Mouse (Mus musculus): ENCODE measurements at regions not wholly inside any gene's neighbourhood (a gene's known extent, or its start where the extent isn't known, plus 50 kb on each side); places are given as distances from the start of the nearest gene placed in this dataset.
A peak's percentile ranks its signal among the peaks of the same experiment; 100 is the strongest.

DNA sequence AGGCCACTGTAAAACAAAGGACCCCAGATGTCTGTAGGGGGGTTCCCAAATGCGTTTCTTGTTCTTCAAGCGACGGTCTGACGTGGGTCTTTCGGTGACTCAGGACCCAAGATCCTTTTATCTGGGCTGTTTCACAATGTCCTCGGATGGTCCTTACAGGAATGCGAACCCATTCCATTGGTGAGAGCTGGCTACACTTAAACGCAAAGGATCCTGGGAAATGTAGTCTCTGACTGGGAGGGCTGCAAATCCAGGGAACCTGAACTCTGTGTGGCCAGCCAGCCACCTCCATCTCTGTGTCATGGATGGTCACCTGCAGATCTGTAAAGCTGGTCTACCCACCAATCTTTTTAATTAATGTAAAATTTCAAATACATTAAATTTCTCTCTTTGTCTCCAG is 156.5 kb upstream of the Igsf21 start:
- DNase-seq (ENCODE audit: extremely low spot score in 1 of 2, low spot score in 1 of 2): no peak

DNA sequence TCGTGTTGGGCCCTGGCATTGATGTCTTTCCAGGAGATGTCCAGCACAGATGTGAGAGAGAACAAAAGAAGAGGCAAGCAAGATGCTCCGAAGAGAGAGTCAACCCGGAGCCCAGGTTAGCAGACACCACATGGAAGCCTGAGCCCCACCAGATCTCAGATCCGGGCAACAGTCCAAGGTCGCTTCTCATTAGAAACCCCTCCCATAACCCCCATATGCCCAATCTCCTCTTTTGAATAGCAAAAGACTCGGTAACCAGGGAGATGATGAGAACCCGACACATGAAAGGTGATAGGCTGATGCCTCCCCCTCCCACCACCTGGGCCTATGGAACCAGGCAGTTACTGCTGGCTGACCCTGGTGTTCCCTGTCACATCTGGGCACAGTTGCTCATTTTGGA is 155.7 kb upstream of the Igsf21 start:
- DNase-seq (ENCODE audit: extremely low spot score in 1 of 2, low spot score in 1 of 2): no peak

GRCm38 (mm10) chr4:140401632-140402031 is 155.0 kb upstream of the Igsf21 start:
- DNase-seq (ENCODE audit: extremely low spot score in 1 of 2, low spot score in 1 of 2): no peak

DNA sequence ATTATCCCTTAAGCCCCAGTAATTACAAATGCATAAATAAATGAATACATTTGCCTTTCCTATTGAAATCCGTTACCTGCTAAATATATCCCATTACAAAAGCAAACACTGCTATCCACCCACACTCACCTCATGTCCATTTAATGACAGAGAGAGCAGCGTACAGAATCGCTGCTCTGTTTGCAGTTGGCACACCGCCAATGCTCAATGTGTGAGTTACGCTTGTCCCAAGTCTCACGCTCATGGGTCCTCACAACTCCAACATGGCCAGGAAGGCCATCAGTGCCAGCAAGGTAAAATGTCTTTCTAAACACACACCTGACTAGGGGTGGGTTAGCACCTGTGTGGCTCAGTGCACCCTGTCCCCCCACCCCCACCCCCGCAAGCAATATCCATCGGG is 150.0 kb upstream of the Igsf21 start:
- DNase-seq (ENCODE audit: extremely low spot score in 1 of 2, low spot score in 1 of 2): no peak

DNA sequence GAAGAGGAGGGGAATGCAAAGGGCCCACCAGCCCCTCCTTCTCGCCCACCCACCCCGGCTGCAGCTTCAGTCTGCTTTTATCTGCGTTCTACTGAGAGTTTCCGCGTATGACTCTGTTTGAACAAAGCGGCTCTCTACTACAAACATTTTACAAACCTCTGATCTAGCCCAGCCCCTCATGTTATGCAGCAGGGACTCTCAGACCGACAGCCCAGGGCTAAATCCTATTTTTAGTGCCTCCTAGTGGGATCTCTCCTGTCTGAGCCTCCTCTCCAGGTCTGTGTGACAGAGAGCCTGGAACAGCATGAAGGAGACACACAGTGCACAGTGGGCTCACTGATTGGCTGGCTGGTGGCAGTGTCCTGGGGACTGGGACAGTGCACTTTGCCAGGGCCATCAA is 145.7 kb upstream of the Igsf21 start:
- DNase-seq (ENCODE audit: extremely low spot score in 1 of 2, low spot score in 1 of 2): no peak

DNA sequence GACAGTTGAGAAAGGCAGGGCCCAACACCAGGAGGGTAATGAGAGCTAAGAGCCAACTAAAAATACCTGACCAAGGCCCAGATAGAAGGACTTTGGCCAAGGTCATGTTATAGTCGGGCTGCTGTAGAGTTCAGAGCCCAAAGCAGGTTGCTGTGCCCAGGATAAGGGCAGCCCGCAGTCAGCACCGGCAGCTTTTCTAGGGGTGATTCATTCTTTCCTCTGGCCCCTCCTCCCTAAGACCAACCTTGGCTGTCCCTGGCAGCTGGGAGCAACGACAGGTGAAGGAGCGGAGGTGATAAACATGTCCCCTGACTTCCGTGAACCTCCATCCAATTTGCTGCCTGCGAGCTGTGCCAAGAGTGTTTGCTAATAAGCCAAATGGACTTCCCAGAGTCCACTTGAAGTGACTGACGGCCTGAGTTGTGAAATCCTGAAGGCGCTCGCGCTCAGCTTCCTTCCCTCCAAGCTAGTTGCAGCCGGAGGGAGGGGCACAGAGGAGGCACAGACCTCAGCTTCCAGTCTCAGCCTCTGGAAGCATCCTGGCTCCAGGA is 144.2 kb upstream of the Igsf21 start:
- no peak for DNase-seq (ENCODE audit: extremely low spot score in 1 of 2, low spot score in 1 of 2)

DNA sequence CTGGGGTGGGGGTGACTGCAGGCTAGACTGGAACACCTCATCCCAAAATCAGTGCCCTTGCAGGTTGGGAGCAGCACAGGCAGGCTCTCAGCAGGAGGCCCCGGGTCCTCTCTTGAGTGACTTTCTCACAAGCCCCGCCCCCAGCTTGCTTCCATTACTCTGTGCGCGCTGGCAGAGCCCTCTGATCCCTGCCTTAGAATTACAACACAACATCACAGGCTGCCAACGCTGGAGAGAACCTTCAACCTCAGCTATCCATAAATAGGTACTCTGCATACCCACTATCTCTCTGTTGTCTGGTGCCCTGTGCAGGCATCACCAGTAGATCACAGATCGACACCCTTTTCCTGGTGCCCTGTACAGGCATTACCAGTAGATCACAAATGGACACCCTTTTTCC is 139.1 kb upstream of the Igsf21 start:
- DNase-seq (ENCODE audit: extremely low spot score in 1 of 2, low spot score in 1 of 2): no peak

DNA sequence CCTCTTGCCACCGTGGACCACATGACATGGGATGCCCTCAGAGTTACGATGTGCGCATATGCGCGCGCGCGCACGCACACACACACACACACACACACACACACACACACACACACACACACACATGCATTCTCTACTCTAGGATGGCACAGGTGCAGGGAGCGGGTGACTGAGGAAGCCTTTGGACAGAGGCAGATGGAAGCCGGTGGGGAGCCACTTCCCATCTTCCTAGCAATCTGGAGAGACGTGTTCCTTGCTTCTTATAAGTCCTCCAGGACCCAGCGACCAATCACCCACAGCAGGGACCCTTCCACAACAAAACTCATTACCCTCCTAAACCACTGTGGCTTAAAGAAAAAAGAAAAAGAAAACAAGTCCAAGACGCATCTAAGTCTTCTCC is 138.6 kb upstream of the Igsf21 start:
- no peak for DNase-seq (ENCODE audit: extremely low spot score in 1 of 2, low spot score in 1 of 2)

DNA sequence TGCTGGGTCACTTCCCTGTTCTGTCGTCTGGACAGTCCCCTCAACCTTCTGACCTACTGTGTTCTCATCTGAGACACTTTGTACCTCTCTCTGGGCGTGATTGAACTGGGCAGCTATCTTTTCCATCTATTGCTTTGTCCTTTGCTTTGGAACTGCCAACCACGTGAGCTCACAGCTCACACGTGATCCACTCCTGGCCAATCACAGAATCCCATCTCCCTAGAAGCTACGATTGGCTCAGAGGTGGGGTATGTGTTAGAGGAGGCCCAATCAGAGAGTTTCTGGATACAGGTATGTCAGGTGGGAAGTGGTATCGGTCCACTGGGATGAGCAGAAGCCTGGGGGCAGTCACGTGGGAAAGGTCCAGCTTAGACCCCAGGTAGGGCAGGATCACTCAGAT is 137.0 kb upstream of the Igsf21 start:
- DNase-seq (ENCODE audit: extremely low spot score in 1 of 2, low spot score in 1 of 2): no peak

GRCm38 (mm10) chr4:140380733-140381132 is 134.1 kb upstream of the Igsf21 start:
- DNase-seq (ENCODE audit: extremely low spot score in 1 of 2, low spot score in 1 of 2): no peak

GRCm38 (mm10) chr4:140377941-140378340 is 131.4 kb upstream of the Igsf21 start:
- DNase-seq (ENCODE audit: extremely low spot score in 1 of 2, low spot score in 1 of 2): no peak

GRCm38 (mm10) chr4:140372586-140373325 is 126.2 kb upstream of the Igsf21 start:
- no peak for DNase-seq (ENCODE audit: extremely low spot score in 1 of 2, low spot score in 1 of 2)

DNA sequence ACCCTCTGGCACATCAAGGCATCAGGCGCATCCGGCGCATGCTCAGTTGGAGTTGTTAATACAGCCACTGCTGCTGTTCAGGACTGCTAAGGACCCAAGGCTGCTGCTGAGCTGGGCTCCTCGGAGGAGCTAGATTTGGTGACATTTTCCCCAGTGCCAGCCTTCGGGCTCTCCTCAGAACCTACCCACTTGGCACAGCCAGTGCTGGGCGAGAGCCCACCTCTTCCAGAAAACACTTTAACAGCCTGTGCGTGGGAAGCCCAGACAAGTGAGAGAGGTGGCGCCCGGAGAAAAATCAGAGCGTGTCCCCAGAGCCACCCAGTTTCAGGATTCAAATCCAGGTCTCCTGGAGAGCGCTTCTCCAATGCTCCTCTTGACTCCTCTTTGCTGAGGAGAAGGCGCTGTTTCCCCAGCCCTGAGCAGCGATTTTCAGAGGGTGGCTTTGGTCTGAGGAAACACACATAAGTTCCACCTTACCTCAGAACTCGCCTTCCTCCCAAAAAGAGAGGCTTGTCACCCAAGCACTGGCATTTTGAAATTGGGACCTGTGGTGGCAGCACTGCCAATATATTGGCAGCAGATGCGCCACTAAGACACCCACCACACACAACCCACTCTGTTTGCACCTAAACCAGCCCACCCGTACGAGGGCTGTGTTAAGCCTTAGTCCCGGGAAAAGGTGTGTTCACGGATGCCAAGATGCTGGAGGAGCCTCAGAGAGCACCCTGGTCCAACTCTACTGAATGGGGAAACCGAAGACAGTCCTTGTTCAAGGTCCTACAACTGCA is 125.0 kb upstream of the Igsf21 start:
- peak; percentile 85 to 91 for DNase-seq (ENCODE audit: extremely low spot score in 1 of 2, low spot score in 1 of 2)

GRCm38 (mm10) chr4:140366975-140367680 is 120.5 kb upstream of the Igsf21 start:
- DNase-seq (ENCODE audit: extremely low spot score in 1 of 2, low spot score in 1 of 2): no peak

GRCm38 (mm10) chr4:140358846-140359245 is 112.3 kb upstream of the Igsf21 start:
- no peak for DNase-seq (ENCODE audit: extremely low spot score in 1 of 2, low spot score in 1 of 2)

DNA sequence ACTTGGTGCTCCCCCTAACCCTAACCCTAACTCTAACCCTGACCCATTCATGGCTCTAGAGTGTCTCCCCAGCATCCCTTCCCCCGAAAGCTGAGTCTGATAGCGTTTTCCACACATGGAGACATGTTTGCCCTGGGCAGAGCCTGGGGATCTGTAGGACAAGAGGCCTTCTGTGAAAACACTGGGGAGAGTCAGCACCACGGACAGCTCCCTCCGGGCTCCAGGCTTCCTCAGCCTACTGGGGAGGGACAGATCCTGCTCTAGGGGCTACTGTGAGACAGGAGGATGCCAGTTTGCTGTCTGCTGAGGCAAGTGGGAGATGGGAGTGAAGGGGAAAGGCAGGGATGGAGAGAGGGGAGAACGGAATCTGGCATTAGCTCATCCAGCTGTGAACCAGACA is 111.5 kb upstream of the Igsf21 start:
- no peak for DNase-seq (ENCODE audit: extremely low spot score in 1 of 2, low spot score in 1 of 2)

DNA sequence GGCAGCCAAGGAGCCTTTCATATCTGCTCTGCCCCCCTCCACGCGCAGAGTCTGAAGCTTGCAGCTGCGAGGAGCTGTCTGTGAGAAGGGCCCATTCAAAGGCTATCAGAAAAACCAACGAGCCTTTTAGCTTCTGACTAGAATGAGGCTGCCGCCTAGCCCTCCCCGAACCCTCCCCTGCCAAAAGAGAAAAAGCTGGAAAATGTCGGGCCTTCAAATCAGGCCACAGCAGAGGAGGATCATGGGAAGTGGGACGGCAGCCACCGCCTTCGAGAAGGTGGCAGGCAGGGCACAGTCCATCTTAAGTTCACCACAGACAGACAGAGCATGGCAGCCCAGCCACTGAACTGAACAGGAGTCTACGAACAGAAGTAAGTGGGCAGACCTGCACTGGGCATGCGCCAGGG is 108.6 kb upstream of the Igsf21 start:
- DNase-seq (ENCODE audit: extremely low spot score in 1 of 2, low spot score in 1 of 2): peak in 1 of 2 experiments; percentile 45

GRCm38 (mm10) chr4:140348802-140349201 is 102.2 kb upstream of the Igsf21 start:
- DNase-seq (ENCODE audit: extremely low spot score in 1 of 2, low spot score in 1 of 2): no peak

- DNase-seq (ENCODE audit: extremely low spot score in 1 of 2, low spot score in 1 of 2): no peak
Observed at GRCm38 (mm10) chr4:140330138-140330537, 83.6 kb upstream of the Igsf21 start.

- DNase-seq (ENCODE audit: extremely low spot score in 1 of 2, low spot score in 1 of 2): no peak
Observed at GRCm38 (mm10) chr4:140326706-140327440, 80.3 kb upstream of the Igsf21 start.

DNA sequence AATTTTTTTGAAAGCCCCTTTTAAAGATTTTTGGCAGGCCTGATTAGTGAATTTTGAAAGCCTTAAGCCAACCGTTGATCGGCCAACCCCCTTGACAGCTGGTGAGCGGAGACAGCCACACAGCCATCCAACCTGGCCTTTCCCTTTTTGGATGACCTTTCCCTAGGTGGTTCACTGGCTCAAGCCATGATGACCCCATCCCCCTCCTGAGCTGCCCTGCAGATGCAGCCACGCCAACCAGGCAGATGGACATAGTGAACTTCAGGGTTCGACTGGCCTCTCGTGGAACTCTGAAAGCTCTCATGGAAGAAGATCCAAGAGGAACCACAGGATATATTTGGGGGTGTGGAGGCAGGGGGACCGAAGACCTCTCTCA is 79.1 kb upstream of the Igsf21 start:
- DNase-seq (ENCODE audit: extremely low spot score in 1 of 2, low spot score in 1 of 2): no peak
